Mouse (Mus musculus): ENCODE measurements around the gene Poldip3.

Poldip3 gene

GRCm38 (mm10) chr15:83085901-83086300 lies 63.3 kb downstream of the Poldip3 start:
- no peak for DNase-seq (ENCODE audit: low spot score)

GRCm38 (mm10) chr15:83084022-83084640 lies 65.1 kb downstream of the Poldip3 start:
- no peak for DNase-seq (ENCODE audit: low spot score)

- no peak for DNase-seq (ENCODE audit: low spot score)
Observed at GRCm38 (mm10) chr15:83083530-83083929, 65.7 kb downstream of the Poldip3 start.
